Mouse (Mus musculus): ENCODE results near the gene Fstl1. TPM values are rescaled to one million over a fixed set of nuclear protein-coding genes. Genes with fewer than 3 reads are reported as not detected.

Fstl1 gene
- total RNA-seq, 1 experiment from 2014 or later: 0.47 TPM

DNA sequence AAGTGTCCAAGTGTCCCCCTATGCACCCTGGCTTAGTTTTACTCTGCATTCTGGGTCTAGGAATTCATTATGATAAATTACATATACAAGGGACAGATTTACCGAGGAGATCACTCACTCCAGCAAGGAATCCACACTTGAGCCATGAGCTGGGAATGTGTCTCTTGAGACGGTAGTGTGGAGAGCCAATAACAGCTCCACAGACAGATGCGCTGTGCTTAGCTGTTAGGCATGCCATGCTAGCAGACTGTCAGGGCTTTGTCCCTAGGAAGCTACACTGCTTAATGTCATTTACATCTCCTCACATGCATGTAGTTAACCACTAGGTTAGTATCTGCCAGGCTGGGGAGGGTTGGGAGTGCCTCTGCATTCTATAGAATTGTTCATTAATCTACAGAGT lies 4.2 kb downstream of the Fstl1 start:
- no peak for ATAC-seq (ENCODE audit: extremely low read depth, insufficient number of reproducible peaks, low FRiP score, poor library complexity, severe bottlenecking)

GRCm38 (mm10) chr16:37784526-37784925 lies 7.9 kb downstream of the Fstl1 start:
- ATAC-seq (ENCODE audit: extremely low read depth, insufficient number of reproducible peaks, low FRiP score, poor library complexity, severe bottlenecking): no peak

DNA sequence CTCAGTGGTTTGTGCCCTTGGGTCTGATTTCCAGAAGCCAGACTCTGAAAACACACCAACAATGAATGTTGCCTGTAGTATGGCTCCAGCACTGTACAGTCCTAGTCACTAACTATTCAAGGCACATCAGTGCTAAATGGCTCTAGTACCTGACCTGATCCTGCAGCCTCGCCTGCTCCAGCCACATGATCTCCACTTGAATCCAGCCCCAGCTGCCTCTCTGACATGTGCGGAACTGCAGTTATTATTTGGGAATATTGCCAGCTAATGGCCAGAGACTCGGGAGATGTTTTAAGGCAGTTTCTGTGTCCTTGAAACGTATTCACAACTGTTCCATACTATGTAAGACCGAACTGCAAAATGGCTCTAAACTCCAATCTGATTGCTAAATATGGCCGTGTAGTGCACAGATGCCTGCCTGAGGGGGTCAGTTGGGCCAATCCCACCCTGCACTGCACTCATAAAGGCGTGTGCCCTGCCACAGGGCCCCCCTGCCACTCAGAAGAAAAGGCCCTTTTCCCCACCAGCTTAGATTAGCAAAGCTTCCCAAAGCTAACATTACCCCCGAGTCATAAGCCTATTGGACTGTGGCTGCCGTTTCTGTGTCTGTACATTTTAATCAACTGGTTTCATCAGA lies 11.0 kb downstream of the Fstl1 start:
- no peak for ATAC-seq (ENCODE audit: extremely low read depth, insufficient number of reproducible peaks, low FRiP score, poor library complexity, severe bottlenecking)

- no peak for ATAC-seq (ENCODE audit: extremely low read depth, insufficient number of reproducible peaks, low FRiP score, poor library complexity, severe bottlenecking)
Measured at GRCm38 (mm10) chr16:37788367-37789014, 11.8 kb downstream of the Fstl1 start.

DNA sequence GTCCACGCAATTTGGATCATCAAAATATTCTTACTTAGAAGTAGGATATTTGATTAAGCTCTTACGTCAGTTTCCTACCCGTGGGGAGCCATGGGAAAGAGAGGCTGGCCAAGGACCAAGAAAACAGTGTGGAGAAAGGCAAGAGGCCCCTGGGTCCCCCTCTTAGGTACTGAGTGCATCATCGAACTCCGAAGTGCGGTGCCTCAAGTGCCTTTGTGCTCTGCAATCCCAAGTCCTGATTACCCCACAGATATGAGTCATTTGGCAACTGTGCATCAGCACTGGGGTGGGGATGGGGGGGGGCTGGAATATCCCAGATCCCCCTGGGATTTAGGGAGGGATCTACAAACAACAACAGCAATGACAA lies 12.3 kb downstream of the Fstl1 start:
- no peak for ATAC-seq (ENCODE audit: extremely low read depth, insufficient number of reproducible peaks, low FRiP score, poor library complexity, severe bottlenecking)

DNA sequence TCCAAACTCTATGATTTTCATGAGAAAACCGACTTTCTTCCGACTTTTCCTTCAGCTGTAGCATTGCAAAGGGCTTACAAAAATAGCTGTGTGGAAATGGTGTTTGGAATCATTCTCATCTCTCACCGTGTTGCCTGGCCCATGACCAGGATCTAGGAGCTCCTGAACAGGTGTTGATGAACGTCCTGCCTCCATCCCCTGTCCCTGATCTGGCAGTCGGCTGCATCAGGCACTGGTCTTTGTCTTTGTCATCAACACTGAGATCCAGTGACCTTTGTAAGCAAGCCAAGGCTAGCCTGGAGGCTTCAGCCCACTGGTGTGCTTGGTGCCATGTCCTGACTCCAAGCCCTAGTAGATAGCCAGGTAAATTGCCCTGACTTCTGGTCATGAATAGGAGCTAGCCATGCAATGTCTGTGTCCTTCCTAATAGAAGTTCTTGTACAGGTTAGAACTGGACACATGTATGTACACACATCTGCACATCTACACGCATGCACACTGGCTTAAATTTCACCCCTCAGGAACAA lies 12.8 kb downstream of the Fstl1 start:
- ATAC-seq (ENCODE audit: extremely low read depth, insufficient number of reproducible peaks, low FRiP score, poor library complexity, severe bottlenecking): no peak

DNA sequence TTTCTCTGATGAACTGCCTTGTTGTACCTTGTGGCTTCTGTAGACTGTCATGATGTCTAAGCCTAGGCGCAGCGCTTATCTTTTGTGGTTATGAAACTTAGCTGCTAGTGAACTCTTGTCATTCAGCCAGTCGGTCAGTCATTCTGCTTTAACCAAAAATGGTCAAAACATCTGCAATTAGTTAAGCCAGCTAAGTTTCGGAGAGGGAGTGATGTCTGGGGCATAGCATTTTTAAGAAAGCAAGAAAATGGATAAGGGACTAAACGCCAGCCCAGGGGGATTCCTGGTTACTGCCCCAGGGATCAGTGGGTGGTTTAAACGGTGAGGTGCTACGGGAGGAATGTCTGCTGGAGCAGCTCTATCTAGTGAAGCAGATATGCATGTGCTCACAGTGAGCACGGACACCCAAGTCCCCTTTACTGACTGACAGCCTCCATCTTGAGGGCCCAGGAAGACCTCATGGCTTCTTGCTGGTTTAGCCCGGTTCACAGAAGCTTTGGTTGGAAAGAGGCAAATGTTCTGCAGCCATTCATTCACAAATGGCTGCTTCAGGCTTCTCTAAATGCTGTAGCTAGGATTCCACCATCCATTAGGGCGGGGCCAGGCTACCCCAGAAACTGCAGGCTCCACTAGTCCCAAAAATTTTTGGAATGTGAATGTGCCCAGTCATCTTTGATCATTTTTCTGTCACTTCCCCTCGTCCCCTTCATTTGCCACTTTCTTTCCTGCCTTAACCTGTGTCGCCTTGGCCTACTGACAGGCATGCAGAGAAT lies 13.5 kb downstream of the Fstl1 start:
- ATAC-seq (ENCODE audit: extremely low read depth, insufficient number of reproducible peaks, low FRiP score, poor library complexity, severe bottlenecking): no peak

DNA sequence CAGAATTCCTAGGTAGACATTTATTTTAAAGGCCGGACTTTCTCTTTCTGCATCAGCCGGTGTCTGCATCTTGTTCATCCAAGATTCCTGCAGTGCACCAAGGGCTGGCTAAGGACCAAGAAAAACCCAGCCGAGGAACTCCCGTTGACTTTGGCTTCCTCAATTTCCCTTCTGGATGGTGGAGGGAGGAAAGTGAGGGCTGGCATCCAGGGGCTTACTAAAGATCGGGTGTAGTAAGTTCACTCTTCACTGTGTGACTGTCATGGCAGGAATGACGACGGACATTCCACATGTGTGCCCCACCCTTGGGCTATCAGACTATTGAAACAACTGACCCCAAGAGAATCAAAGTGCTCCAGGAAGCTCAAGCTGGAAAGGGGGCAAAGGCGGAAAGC lies 14.1 kb downstream of the Fstl1 start:
- no peak for ATAC-seq (ENCODE audit: extremely low read depth, insufficient number of reproducible peaks, low FRiP score, poor library complexity, severe bottlenecking)

- no peak for ATAC-seq (ENCODE audit: extremely low read depth, insufficient number of reproducible peaks, low FRiP score, poor library complexity, severe bottlenecking)
Measured at GRCm38 (mm10) chr16:37795651-37796150, 19.0 kb downstream of the Fstl1 start.

- ATAC-seq (ENCODE audit: extremely low read depth, insufficient number of reproducible peaks, low FRiP score, poor library complexity, severe bottlenecking): no peak
Measured at GRCm38 (mm10) chr16:37796270-37796669, 19.6 kb downstream of the Fstl1 start.

- ATAC-seq (ENCODE audit: extremely low read depth, insufficient number of reproducible peaks, low FRiP score, poor library complexity, severe bottlenecking): no peak
Measured at GRCm38 (mm10) chr16:37801097-37801496, 24.4 kb downstream of the Fstl1 start.

GRCm38 (mm10) chr16:37802686-37803295 lies 26.1 kb downstream of the Fstl1 start:
- no peak for ATAC-seq (ENCODE audit: extremely low read depth, insufficient number of reproducible peaks, low FRiP score, poor library complexity, severe bottlenecking)

GRCm38 (mm10) chr16:37803387-37803950 lies 26.8 kb downstream of the Fstl1 start:
- no peak for ATAC-seq (ENCODE audit: extremely low read depth, insufficient number of reproducible peaks, low FRiP score, poor library complexity, severe bottlenecking)

- no peak for ATAC-seq (ENCODE audit: extremely low read depth, insufficient number of reproducible peaks, low FRiP score, poor library complexity, severe bottlenecking)
Measured at GRCm38 (mm10) chr16:37805746-37806495, 29.2 kb downstream of the Fstl1 start.

DNA sequence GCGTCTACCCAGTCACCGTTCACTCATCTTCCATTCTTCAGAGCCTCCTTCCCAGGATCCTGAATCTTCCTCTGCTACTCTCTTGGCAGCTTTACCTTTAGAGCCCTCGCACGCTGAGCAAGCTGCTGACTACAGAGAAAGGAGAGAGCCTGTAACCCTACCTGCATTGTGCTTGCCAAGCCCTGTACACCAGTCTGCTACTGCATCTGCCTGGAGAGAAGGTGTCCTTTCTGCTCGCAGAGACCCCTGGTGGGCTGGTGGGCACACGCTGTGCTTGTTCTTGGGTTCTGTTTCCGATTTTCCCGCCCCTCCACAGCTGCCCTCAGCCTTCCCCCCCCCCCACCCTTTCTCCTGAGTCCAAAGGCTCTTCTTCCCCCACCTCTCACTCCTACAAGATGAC lies 30.6 kb downstream of the Fstl1 start:
- ATAC-seq (ENCODE audit: extremely low read depth, insufficient number of reproducible peaks, low FRiP score, poor library complexity, severe bottlenecking): no peak

GRCm38 (mm10) chr16:37808866-37809622 lies 32.4 kb downstream of the Fstl1 start:
- no peak for ATAC-seq (ENCODE audit: extremely low read depth, insufficient number of reproducible peaks, low FRiP score, poor library complexity, severe bottlenecking)

DNA sequence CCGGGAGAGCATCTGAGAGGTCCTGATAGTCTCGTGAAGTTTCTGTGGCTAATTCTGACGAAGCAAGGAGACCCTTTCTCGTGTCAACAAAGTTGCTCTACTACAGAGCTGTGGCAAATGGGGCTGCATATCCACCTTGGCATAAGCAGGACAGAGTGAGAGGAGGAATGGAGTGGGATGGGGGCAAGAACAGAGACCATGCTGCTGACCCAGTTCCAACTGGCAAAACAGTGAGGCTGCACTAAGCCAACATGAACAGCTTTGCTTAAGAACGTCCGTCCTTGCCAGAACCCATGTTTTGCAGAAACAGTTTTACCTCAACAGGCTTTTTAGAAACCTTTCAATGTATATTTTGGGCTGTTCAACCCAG lies 32.9 kb downstream of the Fstl1 start:
- no peak for ATAC-seq (ENCODE audit: extremely low read depth, insufficient number of reproducible peaks, low FRiP score, poor library complexity, severe bottlenecking)

DNA sequence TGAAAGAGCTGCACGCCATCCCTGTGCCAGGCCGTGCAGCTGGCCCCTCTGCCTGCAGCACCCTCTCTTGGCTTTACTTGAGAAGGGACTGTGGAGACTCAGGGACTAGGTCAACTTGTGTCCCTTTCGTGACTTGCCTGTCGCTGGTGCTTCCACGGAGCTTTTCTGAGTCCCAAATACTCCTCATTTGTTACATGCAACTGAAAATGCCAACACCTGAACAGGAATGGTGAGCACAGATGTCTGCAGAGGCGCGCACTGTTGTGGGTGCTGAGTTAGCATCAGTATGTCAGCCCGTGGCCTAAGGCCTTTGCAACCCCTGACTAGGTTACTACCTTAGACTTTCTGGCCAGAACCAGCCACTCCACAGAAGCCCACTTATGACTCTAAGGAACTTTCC lies 35.2 kb downstream of the Fstl1 start:
- no peak for ATAC-seq (ENCODE audit: extremely low read depth, insufficient number of reproducible peaks, low FRiP score, poor library complexity, severe bottlenecking)
